Mouse (Mus musculus) kidney, adult 8-10 months (tissue): ENCODE measurements around the gene Ablim1.

Experiments
- DNase-seq, 2 experiments: peaks; one replicate each; pipeline ENCODE4 v3.0.0; 2022

Gene Ablim1

GRCm38 (mm10) chr19:57092958-57093697 lies 221.6 kb downstream of the Ablim1 start:
- no peak for DNase-seq

GRCm38 (mm10) chr19:57091278-57091677 lies 223.4 kb downstream of the Ablim1 start:
- DNase-seq = no peak

- no peak for DNase-seq
Measured at GRCm38 (mm10) chr19:57088804-57089369, 225.8 kb downstream of the Ablim1 start.

- no peak for DNase-seq
Measured at GRCm38 (mm10) chr19:57084520-57085166, 230.1 kb downstream of the Ablim1 start.

- DNase-seq = no peak
Measured at GRCm38 (mm10) chr19:57083887-57084286, 230.8 kb downstream of the Ablim1 start.

- DNase-seq = no peak
Measured at GRCm38 (mm10) chr19:57083183-57083555, 231.6 kb downstream of the Ablim1 start.

GRCm38 (mm10) chr19:57082454-57083182 lies 232.1 kb downstream of the Ablim1 start:
- no peak for DNase-seq

GRCm38 (mm10) chr19:57081536-57081935 lies 233.2 kb downstream of the Ablim1 start:
- DNase-seq = peak in 1 of 2 experiments; percentile 18

GRCm38 (mm10) chr19:57079606-57079981 lies 235.1 kb downstream of the Ablim1 start:
- DNase-seq = no peak

GRCm38 (mm10) chr19:57078867-57079605 lies 235.7 kb downstream of the Ablim1 start:
- DNase-seq = peak; percentile 41 to 59

- DNase-seq = no peak
Measured at GRCm38 (mm10) chr19:57077826-57078699, 236.7 kb downstream of the Ablim1 start.

- DNase-seq = no peak
Measured at GRCm38 (mm10) chr19:57073450-57073849, 241.3 kb downstream of the Ablim1 start.

- DNase-seq = no peak
Measured at GRCm38 (mm10) chr19:57072756-57073155, 242.0 kb downstream of the Ablim1 start.

- DNase-seq = no peak
Measured at GRCm38 (mm10) chr19:57067108-57067613, 247.6 kb downstream of the Ablim1 start.

GRCm38 (mm10) chr19:57066313-57066712 lies 248.4 kb downstream of the Ablim1 start:
- DNase-seq = peak; percentile 55 to 69

GRCm38 (mm10) chr19:57062746-57063145 lies 252.0 kb downstream of the Ablim1 start:
- no peak for DNase-seq

- DNase-seq = no peak
Measured at GRCm38 (mm10) chr19:57059018-57059580, 255.6 kb downstream of the Ablim1 start.

GRCm38 (mm10) chr19:57057568-57057967 lies 257.2 kb downstream of the Ablim1 start:
- DNase-seq = no peak

GRCm38 (mm10) chr19:57055215-57056120 lies 259.3 kb downstream of the Ablim1 start:
- no peak for DNase-seq

- no peak for DNase-seq
Measured at GRCm38 (mm10) chr19:57052959-57053358, 261.8 kb downstream of the Ablim1 start.
